In the genomic region with DNA sequence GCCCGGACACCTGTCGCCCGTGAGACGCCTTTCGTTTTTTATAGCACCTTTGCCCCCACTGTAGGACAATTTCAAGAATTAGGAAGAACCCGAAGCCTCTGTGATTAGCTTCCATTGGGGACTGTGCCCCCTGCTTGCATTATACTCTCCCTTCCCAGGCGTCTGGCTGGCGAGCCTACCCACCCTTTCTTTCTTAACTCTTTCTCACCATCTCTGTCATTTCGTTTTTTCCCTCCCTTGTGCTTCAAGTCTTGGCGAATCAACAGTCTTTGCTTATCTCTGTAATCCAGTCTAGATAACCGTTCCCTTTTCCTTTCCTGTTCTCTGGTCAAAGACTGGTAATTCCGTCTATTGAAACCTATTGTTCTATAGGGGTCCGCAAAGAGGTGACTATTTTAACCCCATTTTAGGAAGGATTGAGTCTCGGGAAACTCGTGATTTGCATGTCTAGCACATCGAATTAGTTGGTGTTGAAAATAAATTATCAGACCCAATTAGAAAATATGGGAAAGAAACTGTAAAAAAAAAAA, we compare ENCODE assay signal across 9 mouse cellular contexts. TPM values are rescaled to one million over a fixed set of nuclear protein-coding genes. Genes with fewer than 3 reads are reported as not detected.
A peak's percentile ranks its signal among the peaks of the same experiment; 100 is the strongest.
DNase-seq lines count a peak whose midpoint lies in the region; ATAC-seq and TF ChIP-seq lines count a peak whose summit lies in the region.
"Had no signal": no experiment of that assay in that cellular context is flagged by ENCODE, and none has a peak within 500 bp of the region (broad histone marks: within the 10 kb centered on the region; RNA-seq: fewer than 3 reads in every experiment).

No protein-coding gene starts in this region.

- H3K9me3 ChIP-seq in limb, embryonic 14.5 days (ENCODE audit: control insufficient read depth, low read length): no peaks in the 10 kb centered on the region
- no peaks in the 10 kb centered on the region for H3K9me3 ChIP-seq in stomach, embryonic 15.5 days

- TF ChIP-seq POLR2A in spleen, adult 2 months (IDR thresholded peaks at IDR 0.05; ENCODE audit: low read depth, low read length): no peak
- no peak for TF ChIP-seq POLR2A in limb, embryonic 14.5 days (IDR thresholded peaks at IDR 0.05; ENCODE audit: borderline replicate concordance, extremely low read depth, insufficient read depth, insufficient read length)

- no peaks in the 10 kb centered on the region for H3K27me3 ChIP-seq in spleen, adult 2 months (ENCODE audit: control insufficient read depth, insufficient read depth, low read length)
- no peaks in the 10 kb centered on the region for H3K27me3 ChIP-seq in limb, embryonic 14.5 days (ENCODE audit: control insufficient read depth, insufficient read depth, low read length)
- H3K27me3 ChIP-seq in stomach, embryonic 15.5 days (replicated peaks): no peaks in the 10 kb centered on the region

- H3K36me3 ChIP-seq in spleen, adult 2 months (ENCODE audit: control insufficient read depth, insufficient read depth, low read length): peaks cover 11% of the 10 kb centered on the region
- peaks cover 24% of the 10 kb centered on the region for H3K36me3 ChIP-seq in limb, embryonic 14.5 days (ENCODE audit: control insufficient read depth, insufficient read depth, low read length)
- peaks cover 8% of the 10 kb centered on the region; the same call in 1 of the 2 replicates for H3K36me3 ChIP-seq in stomach, embryonic 15.5 days

- H3K9ac ChIP-seq in limb, embryonic 14.5 days (ENCODE audit: low read depth, low read length, severe bottlenecking): peak overlapping the region; percentile 74
- peak overlapping the region; percentile 69 for H3K9ac ChIP-seq in stomach, embryonic 15.5 days

- DNase-seq in spleen, adult 2 months (ENCODE audit: low read depth in 1 of 2, low spot score in 2 of 2): no peak
- DNase-seq in spleen, postnatal 36 days (ENCODE audit: low spot score in 2 of 2): no peak
- DNase-seq in limb, embryonic 14.5 days (ENCODE audit: low spot score): peak; percentile 16
- no peak for DNase-seq in left cerebral cortex, adult 9 months (ENCODE audit: low spot score in 2 of 2)
- DNase-seq in thymus, adult 18-20 months: no peak
- no peak for DNase-seq in cerebellum, adult 11-12 months

- peak; percentile 18; the same call in 1 of the 2 replicates for ATAC-seq in erythroblast, adult 5-6 weeks (replicated peaks; ENCODE audit: low FRiP score, poor library complexity, severe bottlenecking)
- ATAC-seq in limb, embryonic 14.5 days (ENCODE audit: low FRiP score, low read depth): no peak; the same call in 1 of the 2 replicates
- ATAC-seq in stomach, embryonic 15.5 days (ENCODE audit: insufficient read depth, low FRiP score, low read depth): no peak

- H3K4me3 ChIP-seq in spleen, adult 2 months (ENCODE audit: extremely low read depth, insufficient read depth, insufficient read length): peak overlapping the region; percentile 99
- H3K4me3 ChIP-seq in limb, embryonic 14.5 days (replicated peaks; ENCODE audit: low read length): peak overlapping the region; percentile 64
- H3K4me3 ChIP-seq in stomach, embryonic 15.5 days (replicated peaks): peak overlapping the region; percentile 89

- H3K27ac ChIP-seq in spleen, adult 2 months (ENCODE audit: insufficient read depth, low read length): peak overlapping the region; percentile 81
- H3K27ac ChIP-seq in limb, embryonic 14.5 days (replicated peaks; ENCODE audit: low read depth, low read length): peak overlapping the region; percentile 76
- peak overlapping the region; percentile 84 for H3K27ac ChIP-seq in stomach, embryonic 15.5 days

- peaks cover 3% of the 10 kb centered on the region; the same call in 1 of the 2 replicates for H3K4me1 ChIP-seq in spleen, adult 2 months (ENCODE audit: control insufficient read depth, insufficient read depth, insufficient read length)
- H3K4me1 ChIP-seq in limb, embryonic 14.5 days (ENCODE audit: control insufficient read depth, insufficient read depth, low read length): peaks cover 15% of the 10 kb centered on the region
- H3K4me1 ChIP-seq in stomach, embryonic 15.5 days: peaks cover 13% of the 10 kb centered on the region; the same call in 1 of the 2 replicates

- no peak for TF ChIP-seq CTCF in spleen, adult 2 months (IDR thresholded peaks at IDR 0.05; ENCODE audit: extremely low read depth, insufficient read depth, insufficient read length, insufficient replicate concordance)

- peak overlapping the region; percentile 79 for H3K4me2 ChIP-seq in limb, embryonic 14.5 days (replicated peaks; ENCODE audit: low read depth, low read length, severe bottlenecking)
- peak overlapping the region; percentile 60 for H3K4me2 ChIP-seq in stomach, embryonic 15.5 days

- under 1% methylated on average over 16 of the region's 16 CpGs for WGBS in spleen, adult 2 months
- 2% methylated on average over 16 of the region's 16 CpGs for WGBS in limb, embryonic 14.5 days
- WGBS in stomach, embryonic 15.5 days: under 1% methylated on average over 16 of the region's 16 CpGs

RNA-seq across cellular contexts. Expression of a gene that starts 0.6 kb away (rescaled TPM):
- polyA plus RNA-seq in spleen, adult 2 months (2012; rRNA removed): 7.5 and 8.9 TPM in 2 replicates
- total RNA-seq in erythroblast, adult 5-6 weeks (2015; ENCODE audit: low replicate concordance): 4.6 and 13.8 TPM in 2 replicates
- total RNA-seq in erythroblast, adult 5-6 weeks (2017; ENCODE audit: low replicate concordance): 7.1 and 7.9 TPM in 2 replicates
- 32.3 and 39.7 TPM in 2 replicates for polyA plus RNA-seq in limb, embryonic 14.5 days (2012; rRNA removed)
- polyA plus RNA-seq in limb, embryonic 14.5 days (2014; fragmentation: Nextera tagmentation; extraction: Ambion mirVana): 30.8 and 31.7 TPM in 2 replicates
- 24.7 and 26.5 TPM in 2 replicates for polyA plus RNA-seq in stomach, embryonic 15.5 days (2015; fragmentation: Nextera tagmentation; extraction: Ambion mirVana)

RNA-seq across cellular contexts. Expression of a gene that starts 0.7 kb away (rescaled TPM):
- polyA plus RNA-seq in spleen, adult 2 months (2012; rRNA removed): 5.3 and 5.6 TPM in 2 replicates
- total RNA-seq in erythroblast, adult 5-6 weeks (2015; ENCODE audit: low replicate concordance): 2.3 and 8.6 TPM in 2 replicates
- total RNA-seq in erythroblast, adult 5-6 weeks (2017; ENCODE audit: low replicate concordance): 7.9 and 9.6 TPM in 2 replicates
- 19.2 and 20.6 TPM in 2 replicates for polyA plus RNA-seq in limb, embryonic 14.5 days (2012; rRNA removed)
- polyA plus RNA-seq in limb, embryonic 14.5 days (2014; fragmentation: Nextera tagmentation; extraction: Ambion mirVana): 25.3 and 27.6 TPM in 2 replicates
- polyA plus RNA-seq in stomach, embryonic 15.5 days (2015; fragmentation: Nextera tagmentation; extraction: Ambion mirVana): 30.1 TPM in 2 replicates

RNA-seq across cellular contexts. Expression of a gene that starts 16.2 kb away (rescaled TPM):
- not detected in 2 replicates for polyA plus RNA-seq in spleen, adult 2 months (2012; rRNA removed)
- total RNA-seq in erythroblast, adult 5-6 weeks (2015; ENCODE audit: low replicate concordance): not detected in 2 replicates
- not detected in 2 replicates for total RNA-seq in erythroblast, adult 5-6 weeks (2017; ENCODE audit: low replicate concordance)
- polyA plus RNA-seq in limb, embryonic 14.5 days (2012; rRNA removed): not detected in 2 replicates
- not detected in 2 replicates for polyA plus RNA-seq in limb, embryonic 14.5 days (2014; fragmentation: Nextera tagmentation; extraction: Ambion mirVana)
- polyA plus RNA-seq in stomach, embryonic 15.5 days (2015; fragmentation: Nextera tagmentation; extraction: Ambion mirVana): not detected in 2 replicates
- polyA plus RNA-seq: frontal cortex, adult 2 months had no signal

RNA-seq across cellular contexts. Expression of a gene that starts 53.3 kb away (rescaled TPM):
- 83.0 and 90.3 TPM in 2 replicates for polyA plus RNA-seq in spleen, adult 2 months (2012; rRNA removed)
- total RNA-seq in erythroblast, adult 5-6 weeks (2015; ENCODE audit: low replicate concordance): 325 and 335 TPM in 2 replicates
- 314 and 425 TPM in 2 replicates for total RNA-seq in erythroblast, adult 5-6 weeks (2017; ENCODE audit: low replicate concordance)
- 403 and 867 TPM in 2 replicates for polyA plus RNA-seq in limb, embryonic 14.5 days (2012; rRNA removed)
- 702 and 731 TPM in 2 replicates for polyA plus RNA-seq in limb, embryonic 14.5 days (2014; fragmentation: Nextera tagmentation; extraction: Ambion mirVana)
- 594 and 688 TPM in 2 replicates for polyA plus RNA-seq in stomach, embryonic 15.5 days (2015; fragmentation: Nextera tagmentation; extraction: Ambion mirVana)

RNA-seq across cellular contexts. Expression of a gene that starts 57.3 kb away (rescaled TPM):
- 0.22 and 0.42 TPM in 2 replicates for polyA plus RNA-seq in spleen, adult 2 months (2012; rRNA removed)
- not detected in 2 replicates for total RNA-seq in erythroblast, adult 5-6 weeks (2015; ENCODE audit: low replicate concordance)
- 0.51 and 1.3 TPM in 2 replicates for total RNA-seq in erythroblast, adult 5-6 weeks (2017; ENCODE audit: low replicate concordance)
- 8.1 and 10.7 TPM in 2 replicates for polyA plus RNA-seq in limb, embryonic 14.5 days (2012; rRNA removed)
- polyA plus RNA-seq in limb, embryonic 14.5 days (2014; fragmentation: Nextera tagmentation; extraction: Ambion mirVana): 12.9 and 15.4 TPM in 2 replicates
- 23.7 and 25.9 TPM in 2 replicates for polyA plus RNA-seq in stomach, embryonic 15.5 days (2015; fragmentation: Nextera tagmentation; extraction: Ambion mirVana)
